Mouse (Mus musculus): ENCODE measurements around the gene Gcsh. TPM values are rescaled to one million over a fixed set of nuclear protein-coding genes. Genes with fewer than 3 reads are reported as not detected.

The Gcsh gene
- total RNA-seq, 2 experiments from 2014 or later, result 44.7 to 52.5 TPM

Other genes starting within 250 kb of the Gcsh start
- 10 to 100 TPM; 22.2 to 24.1 TPM for gene Cmc2, start 72.1 kb downstream of the Gcsh start, total RNA-seq (2021)
- gene Cenpn, start 71.8 kb downstream of the Gcsh start, total RNA-seq (2021), result 1 to 10 TPM; 3.1 to 5.2 TPM
- gene Atmin, start 50.1 kb downstream of the Gcsh start, total RNA-seq (2021), result 10 to 100 TPM; 12.0 to 14.5 TPM
- gene 1700030J22Rik, start 14.6 kb downstream of the Gcsh start, total RNA-seq (2021), result under 1 TPM; 0.14 to 0.23 TPM
- gene Pkd1l2, start 88.9 kb upstream of the Gcsh start, total RNA-seq (2021), result under 1 TPM; 0.11 to 0.14 TPM
- not detected for gene Bco1, start 102.3 kb upstream of the Gcsh start, total RNA-seq (2021)
- gene Gan, start 164.6 kb upstream of the Gcsh start, total RNA-seq (2021), result 1 to 10 TPM; 4.8 to 6.5 TPM